Mouse (Mus musculus) megakaryocyte, embryonic 14.5 days (primary cell): ENCODE measurements around the gene Taf1b. TPM values are rescaled to one million over a fixed set of nuclear protein-coding genes. Genes with fewer than 3 reads are reported as not detected.

Experiments
- H3K27me3 ChIP-seq: replicated peaks from 2 replicates; pipeline ENCODE3; 2012; ENCODE audit warnings: inconsistent platforms
- H3K36me3 ChIP-seq: replicated peaks from 2 replicates; pipeline ENCODE3; 2012; ENCODE audit warnings: low read length, inconsistent platforms, mixed read lengths
- H3K4me1 ChIP-seq: 2 replicates; pipeline ENCODE4 v1.6.1; 2012; ENCODE audit warnings: inconsistent platforms
- H3K4me3 ChIP-seq: replicated peaks from 2 replicates; pipeline ENCODE3; 2012; ENCODE audit warnings: moderate library complexity, mild to moderate bottlenecking, inconsistent platforms
- H3K9me3 ChIP-seq: 2 replicates; pipeline ENCODE4 v1.6.1; 2012; ENCODE audit warnings: inconsistent platforms
- FLI1 ChIP-seq: IDR thresholded peaks from 2 replicates; pipeline ENCODE4 v1.6.1; 2012; ENCODE audit warnings: low read length, inconsistent platforms, mixed read lengths
- GATA1 ChIP-seq: IDR thresholded peaks from 3 replicates; pipeline ENCODE4 v1.6.1; 2012; ENCODE audit warnings: mixed read lengths, low read length, inconsistent platforms, borderline replicate concordance
- polyA plus RNA-seq: library from polyadenylated mRNA; stranded (reverse); fragments of >175 nt; gene quantifications from 2 replicates; pipeline ENCODE4 v1.2.3, GENCODE M21; 2012; ENCODE audit warnings: low replicate concordance; ENCODE audit not compliant: insufficient read depth

Gene Taf1b
- polyA plus RNA-seq, 1 experiment, result 1.1 TPM

- Histone ChIP-seq H3K36me3 (peaks cover 75% of the 10 kb centered on the region), H3K4me1 (peaks cover 32% of the 10 kb centered on the region), H3K9me3 (no peaks in the 10 kb centered on the region), H3K27me3 (no peaks in the 10 kb centered on the region), H3K4me3 (no peak overlapping the region)
- TF ChIP-seq GATA1 (no peak), FLI1 (no peak)
These were observed 50.7 kb downstream of the Taf1b start for GRCm38 (mm10) chr12:24548885-24549284.

- Histone ChIP-seq H3K4me1 (peaks cover 15% of the 10 kb centered on the region), H3K4me3 (no peak overlapping the region), H3K27me3 (no peaks in the 10 kb centered on the region), H3K9me3 (no peaks in the 10 kb centered on the region), H3K36me3 (peaks cover 66% of the 10 kb centered on the region)
- TF ChIP-seq GATA1 (no peak), FLI1 (no peak)
These were observed 54.4 kb downstream of the Taf1b start for GRCm38 (mm10) chr12:24552531-24552930.

GRCm38 (mm10) chr12:24555976-24556375 is 57.8 kb downstream of the Taf1b start:
- H3K27me3 ChIP-seq, result no peaks in the 10 kb centered on the region
- no peak overlapping the region for H3K4me3 ChIP-seq
- no peak for TF ChIP-seq FLI1
- no peak for TF ChIP-seq GATA1
- H3K36me3 ChIP-seq, result peaks cover 59% of the 10 kb centered on the region
- H3K9me3 ChIP-seq, result no peaks in the 10 kb centered on the region
- H3K4me1 ChIP-seq, result peaks cover under 1% of the 10 kb centered on the region

GRCm38 (mm10) chr12:24563395-24563960 is 65.3 kb downstream of the Taf1b start:
- Histone ChIP-seq H3K4me1 (peaks cover 27% of the 10 kb centered on the region), H3K27me3 (peaks cover 12% of the 10 kb centered on the region), H3K4me3 (no peak overlapping the region), H3K9me3 (no peaks in the 10 kb centered on the region), H3K36me3 (peaks cover 15% of the 10 kb centered on the region)
- TF ChIP-seq FLI1, result no peak
- TF ChIP-seq GATA1, result no peak

GRCm38 (mm10) chr12:24565311-24565710 is 67.2 kb downstream of the Taf1b start:
- H3K9me3 ChIP-seq, result no peaks in the 10 kb centered on the region
- no peak for TF ChIP-seq GATA1
- no peak for TF ChIP-seq FLI1
- peaks cover 33% of the 10 kb centered on the region for H3K4me1 ChIP-seq
- H3K4me3 ChIP-seq, result no peak overlapping the region
- peaks cover 3% of the 10 kb centered on the region for H3K36me3 ChIP-seq
- H3K27me3 ChIP-seq, result peaks cover 16% of the 10 kb centered on the region

- TF ChIP-seq GATA1 (no peak), FLI1 (no peak)
- H3K36me3 ChIP-seq, result no peaks in the 10 kb centered on the region
- peaks cover 29% of the 10 kb centered on the region for H3K27me3 ChIP-seq
- H3K4me1 ChIP-seq, result peaks cover 39% of the 10 kb centered on the region
- no peak overlapping the region for H3K4me3 ChIP-seq
- no peaks in the 10 kb centered on the region for H3K9me3 ChIP-seq
These were observed 69.4 kb downstream of the Taf1b start for GRCm38 (mm10) chr12:24567606-24568005.

GRCm38 (mm10) chr12:24571523-24572392 is 73.6 kb downstream of the Taf1b start, which contains the start of gene Grhl1:
Gene Grhl1 (plus strand): TSS chr12:24572283.
- TF ChIP-seq FLI1, result no peak
- no peak for TF ChIP-seq GATA1
- no peaks in the 10 kb centered on the region for H3K9me3 ChIP-seq
- peaks cover 8% of the 10 kb centered on the region for H3K36me3 ChIP-seq
- peak within 1 kb of the TSS; percentile 92 for H3K4me3 ChIP-seq
- H3K4me1 ChIP-seq, result peaks cover 20% of the 10 kb centered on the region
- peaks cover 29% of the 10 kb centered on the region for H3K27me3 ChIP-seq

GRCm38 (mm10) chr12:24572421-24573274 is 74.5 kb downstream of the Taf1b start:
- H3K4me1 ChIP-seq, result peaks cover 20% of the 10 kb centered on the region
- peaks cover 25% of the 10 kb centered on the region for H3K27me3 ChIP-seq
- TF ChIP-seq GATA1, result no peak
- TF ChIP-seq FLI1, result no peak
- no peaks in the 10 kb centered on the region for H3K9me3 ChIP-seq
- peak overlapping the region; percentile 92 for H3K4me3 ChIP-seq
- peaks cover 16% of the 10 kb centered on the region for H3K36me3 ChIP-seq

- peak overlapping the region; percentile 92 for H3K4me3 ChIP-seq
- H3K27me3 ChIP-seq, result peaks cover 25% of the 10 kb centered on the region
These were observed 75.1 kb downstream of the Taf1b start for GRCm38 (mm10) chr12:24573275-24573580.

More at GRCm38 (mm10) chr12:24573275-24573580, 75.1 kb downstream of the Taf1b start:
- Histone ChIP-seq H3K36me3 (peaks cover 21% of the 10 kb centered on the region), H3K9me3 (no peaks in the 10 kb centered on the region), H3K4me1 (peaks cover 20% of the 10 kb centered on the region)
- TF ChIP-seq FLI1 (no peak), GATA1 (no peak)
